ENCODE assay signal across 30 mouse cellular contexts in the genomic region with DNA sequence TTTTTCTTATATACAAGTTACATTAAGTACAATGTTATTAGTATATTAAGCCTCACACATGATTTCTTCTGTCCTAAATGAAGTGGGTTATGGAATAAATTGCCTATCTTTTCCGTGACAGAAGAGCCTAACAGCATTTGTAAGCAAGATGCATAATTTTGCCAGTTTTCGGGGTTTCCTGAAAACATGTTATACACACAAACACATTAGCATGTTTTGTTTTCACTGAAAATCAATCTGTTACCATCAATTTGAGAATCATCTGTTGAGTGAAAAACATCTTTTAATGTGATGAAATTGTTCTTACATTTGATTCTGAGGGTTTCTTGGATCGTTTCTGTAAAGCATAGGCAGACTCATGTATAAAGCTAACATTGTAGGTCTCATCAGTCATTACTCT. TPM values are rescaled to one million over a fixed set of nuclear protein-coding genes. Genes with fewer than 3 reads are reported as not detected.
A peak's percentile ranks its signal among the peaks of the same experiment; 100 is the strongest.
DNase-seq lines count a peak whose midpoint lies in the region; ATAC-seq and TF ChIP-seq lines count a peak whose summit lies in the region.
"Had no signal": no experiment of that assay in that cellular context is flagged by ENCODE, and none has a peak within 500 bp of the region (broad histone marks: within the 10 kb centered on the region; RNA-seq: fewer than 3 reads in every experiment).

No protein-coding gene starts in this region.

- TF ChIP-seq CTCF in forebrain, postnatal 0 days (IDR thresholded peaks at IDR 0.05; ENCODE audit: low read depth) = no peak

- no peaks in the 10 kb centered on the region for H3K9me3 ChIP-seq in forebrain, embryonic 14.5 days (replicated peaks; ENCODE audit: control insufficient read depth, low read length)
- H3K9me3 ChIP-seq in forebrain, embryonic 15.5 days = no peaks in the 10 kb centered on the region
- no peaks in the 10 kb centered on the region for H3K9me3 ChIP-seq in forebrain, postnatal 0 days (ENCODE audit: low read length)
- H3K9me3 ChIP-seq in forebrain, embryonic 12.5 days = no peaks in the 10 kb centered on the region
- H3K9me3 ChIP-seq: embryonic facial prominence, embryonic 13.5 days; embryonic facial prominence, embryonic 15.5 days; forebrain, embryonic 10.5 days; G1E had no signal

- no peak for ATAC-seq in forebrain, embryonic 14.5 days
- no peak for ATAC-seq in forebrain, embryonic 15.5 days (replicated peaks)
- no peak for ATAC-seq in forebrain, postnatal 0 days
- ATAC-seq in forebrain, embryonic 12.5 days (ENCODE audit: low FRiP score) = no peak
- ATAC-seq: activated CD4-positive, CD25-positive, alpha-beta regulatory T cell, adult 4 months; CD4-positive, CD25-positive, alpha-beta regulatory T cell, adult 4 months; Patski had no signal

- 73% methylated on average over 3 of the region's 3 CpGs for WGBS in forebrain, embryonic 14.5 days
- WGBS in forebrain, embryonic 15.5 days = 68% methylated on average over 3 of the region's 3 CpGs
- WGBS in forebrain, postnatal 0 days = 61% methylated on average over 3 of the region's 3 CpGs
- 94% methylated on average over 3 of the region's 3 CpGs for WGBS in forebrain, embryonic 12.5 days

- no peak overlapping the region for H3K4me2 ChIP-seq in forebrain, embryonic 14.5 days (ENCODE audit: low read length)
- H3K4me2 ChIP-seq in forebrain, embryonic 15.5 days (replicated peaks) = no peak overlapping the region
- H3K4me2 ChIP-seq in forebrain, postnatal 0 days (ENCODE audit: low read depth) = no peak overlapping the region
- H3K4me2 ChIP-seq in forebrain, embryonic 12.5 days = no peak overlapping the region
- H3K4me2 ChIP-seq: embryonic facial prominence, embryonic 13.5 days; embryonic facial prominence, embryonic 15.5 days had no signal

- H3K4me1 ChIP-seq in forebrain, embryonic 14.5 days (ENCODE audit: control insufficient read depth, insufficient read depth, low read length) = no peaks in the 10 kb centered on the region
- H3K4me1 ChIP-seq in forebrain, embryonic 15.5 days = no peaks in the 10 kb centered on the region
- no peaks in the 10 kb centered on the region for H3K4me1 ChIP-seq in forebrain, postnatal 0 days (ENCODE audit: insufficient read depth)
- no peaks in the 10 kb centered on the region for H3K4me1 ChIP-seq in forebrain, embryonic 12.5 days
- H3K4me1 ChIP-seq: embryonic facial prominence, embryonic 13.5 days; embryonic facial prominence, embryonic 15.5 days; forebrain, embryonic 10.5 days had no signal

- no peak overlapping the region for H3K9ac ChIP-seq in forebrain, embryonic 14.5 days (ENCODE audit: low read length)
- H3K9ac ChIP-seq in forebrain, embryonic 15.5 days (replicated peaks) = no peak overlapping the region
- no peak overlapping the region for H3K9ac ChIP-seq in forebrain, postnatal 0 days
- no peak overlapping the region for H3K9ac ChIP-seq in forebrain, embryonic 12.5 days
- H3K9ac ChIP-seq: embryonic facial prominence, embryonic 13.5 days; embryonic facial prominence, embryonic 15.5 days had no signal

- no peaks in the 10 kb centered on the region for H3K36me3 ChIP-seq in forebrain, embryonic 14.5 days (ENCODE audit: control insufficient read depth, insufficient read depth, low read length)
- H3K36me3 ChIP-seq in forebrain, embryonic 15.5 days = no peaks in the 10 kb centered on the region
- H3K36me3 ChIP-seq in forebrain, postnatal 0 days (ENCODE audit: insufficient read depth) = no peaks in the 10 kb centered on the region
- no peaks in the 10 kb centered on the region for H3K36me3 ChIP-seq in forebrain, embryonic 12.5 days (replicated peaks)
- H3K36me3 ChIP-seq: embryonic facial prominence, embryonic 13.5 days; embryonic facial prominence, embryonic 15.5 days; forebrain, embryonic 10.5 days; G1E had no signal

- H3K27ac ChIP-seq in forebrain, embryonic 14.5 days (ENCODE audit: low read depth, low read length) = no peak overlapping the region
- no peak overlapping the region for H3K27ac ChIP-seq in forebrain, embryonic 15.5 days (replicated peaks)
- H3K27ac ChIP-seq in forebrain, postnatal 0 days (ENCODE audit: low read depth, low read length) = no peak overlapping the region
- H3K27ac ChIP-seq in forebrain, embryonic 12.5 days = no peak overlapping the region
- H3K27ac ChIP-seq: embryonic facial prominence, embryonic 13.5 days; embryonic facial prominence, embryonic 15.5 days; forebrain, embryonic 10.5 days had no signal

- DNase-seq in forebrain, embryonic 14.5 days (ENCODE audit: low spot score) = peak; percentile 63
- DNase-seq in forebrain, postnatal 0 days = peak; percentile 21
- peak; percentile 4 for DNase-seq in brain, embryonic 18.5 days (ENCODE audit: low read depth, low spot score)
- DNase-seq in lung, adult 18-20 months = no peak
- DNase-seq: adrenal gland, adult 8-10 months; adrenal gland, postnatal 14 days; adrenal gland, postnatal 36 days; B cell, adult 2 months; cerebellum, adult 11 months; cerebellum, adult 18-20 months; cerebellum, adult 8-10 months; cerebellum, adult 9-11 months; cerebellum, postnatal 14 days; cerebellum, postnatal 36 days; embryo, embryonic 11 days had no signal

- no peaks in the 10 kb centered on the region for H3K27me3 ChIP-seq in forebrain, embryonic 14.5 days (replicated peaks; ENCODE audit: control insufficient read depth, insufficient read depth, low read length)
- H3K27me3 ChIP-seq in forebrain, embryonic 15.5 days = no peaks in the 10 kb centered on the region
- H3K27me3 ChIP-seq in forebrain, postnatal 0 days (ENCODE audit: insufficient read depth, low read length) = no peaks in the 10 kb centered on the region
- H3K27me3 ChIP-seq in forebrain, embryonic 12.5 days = no peaks in the 10 kb centered on the region
- H3K27me3 ChIP-seq: CH12.LX; embryonic facial prominence, embryonic 13.5 days; embryonic facial prominence, embryonic 15.5 days; Patski had no signal

- no peak overlapping the region for H3K4me3 ChIP-seq in forebrain, embryonic 14.5 days (ENCODE audit: low read depth, low read length)
- H3K4me3 ChIP-seq in forebrain, embryonic 15.5 days = no peak overlapping the region
- H3K4me3 ChIP-seq in forebrain, postnatal 0 days (ENCODE audit: low read depth, low read length) = no peak overlapping the region
- no peak overlapping the region for H3K4me3 ChIP-seq in forebrain, embryonic 12.5 days (replicated peaks)
- H3K4me3 ChIP-seq: embryonic facial prominence, embryonic 13.5 days; embryonic facial prominence, embryonic 15.5 days; erythroblast, embryonic 14.5 days; forebrain, embryonic 10.5 days had no signal

RNA-seq across cellular contexts. Expression of gene Gm20594, which starts 56.7 kb away (rescaled TPM):
- polyA plus RNA-seq in forebrain, embryonic 14.5 days (2014; fragmentation: Nextera tagmentation; extraction: Ambion mirVana) = not detected in 2 replicates
- polyA plus RNA-seq in forebrain, embryonic 15.5 days (2015; fragmentation: Nextera tagmentation; extraction: Ambion mirVana) = not detected in 2 replicates
- total RNA-seq in forebrain, postnatal 0 days (2014; rRNA removed) = not detected in 2 replicates
- not detected in 2 replicates for polyA plus RNA-seq in forebrain, postnatal 0 days (2015; fragmentation: Nextera tagmentation; extraction: Ambion mirVana)
- polyA plus RNA-seq in forebrain, embryonic 12.5 days (2016; fragmentation: Nextera tagmentation; extraction: Ambion mirVana) = not detected in 2 replicates
- total RNA-seq: adrenal gland, adult 18-20 months; adrenal gland, adult 8-10 months; adrenal gland, postnatal 14 days; adrenal gland, postnatal 36 days; CH12.LX; common myeloid progenitor, adult 5-6 weeks; G1E had no signal
- polyA plus RNA-seq: activated CD4-positive, CD25-positive, alpha-beta regulatory T cell, adult 4 months; embryonic facial prominence, embryonic 11.5 days; embryonic facial prominence, embryonic 13.5 days; embryonic facial prominence, embryonic 15.5 days; erythroblast, embryonic 14.5 days; forebrain, embryonic 10.5 days; frontal cortex, adult 2 months; G1E; Patski had no signal

Comparison
In these comparisons a context has a peak if more than half of its experiments do, and no peak if none do; other contexts are left out.
1. DNase-seq: peak in forebrain, embryonic 14.5 days (single experiment), forebrain, postnatal 0 days (single experiment) and brain, embryonic 18.5 days (single experiment); none in lung, adult 18-20 months (0 of 2).